Mouse (Mus musculus) ES-Bruce4 (cell line): ENCODE results near the gene Lpcat3. TPM values are rescaled to one million over a fixed set of nuclear protein-coding genes. Genes with fewer than 3 reads are reported as not detected.

Experiments
- H3K27ac ChIP-seq: 2 replicates; pipeline ENCODE4 v1.5.1; 2012; ENCODE audit warnings: low read length, inconsistent platforms; ENCODE audit not compliant: insufficient read depth
- H3K27me3 ChIP-seq: 2 replicates; pipeline ENCODE4 v1.6.1; 2012; ENCODE audit warnings: mild to moderate bottlenecking, low read length, inconsistent platforms; ENCODE audit not compliant: control insufficient read depth, poor library complexity, insufficient read depth, severe bottlenecking
- H3K36me3 ChIP-seq: 2 replicates; pipeline ENCODE4 v1.6.1; 2012; ENCODE audit warnings: inconsistent platforms, mild to moderate bottlenecking, low read length, moderate library complexity; ENCODE audit not compliant: control insufficient read depth, poor library complexity, insufficient read depth, severe bottlenecking
- H3K4me1 ChIP-seq: one replicate; pipeline ENCODE4 v1.8.1; 2011; ENCODE audit warnings: low read length; ENCODE audit not compliant: control insufficient read depth, insufficient read depth
- H3K4me3 ChIP-seq: 2 replicates; pipeline ENCODE4 v1.5.1; 2011; ENCODE audit warnings: low read depth, mild to moderate bottlenecking, low read length
- H3K9ac ChIP-seq: 2 replicates; pipeline ENCODE4 v1.6.1; 2012; ENCODE audit warnings: low read depth, mild to moderate bottlenecking, inconsistent platforms; ENCODE audit not compliant: poor library complexity, severe bottlenecking
- H3K9me3 ChIP-seq: replicated peaks from 2 replicates; pipeline ENCODE4 v1.6.1; 2012; ENCODE audit warnings: mild to moderate bottlenecking, low read length, inconsistent platforms; ENCODE audit not compliant: control insufficient read depth, poor library complexity, insufficient read depth, severe bottlenecking
- CTCF ChIP-seq: IDR thresholded peaks from one replicate; pipeline ENCODE4 v1.8.1; 2011; ENCODE audit warnings: low read depth, low read length
- EP300 ChIP-seq: IDR thresholded peaks from 2 replicates; pipeline ENCODE4 v1.6.1; 2011; ENCODE audit warnings: low read depth, low read length; ENCODE audit not compliant: insufficient read depth
- POLR2A ChIP-seq: IDR thresholded peaks from one replicate; pipeline ENCODE4 v1.8.1; 2011; ENCODE audit warnings: low read length; ENCODE audit not compliant: insufficient read depth
- polyA plus RNA-seq: library from polyadenylated mRNA; stranded (reverse); fragments of >200 nt; gene quantifications from 2 replicates; pipeline ENCODE4 v1.2.4, GENCODE M21; 2011; ENCODE audit warnings: low read depth; ENCODE audit not compliant: missing spikeins, insufficient read depth, insufficient read length

Lpcat3 gene
- polyA plus RNA-seq, 1 experiment, result 69.3 TPM

GRCm38 (mm10) chr6:124746654-124747632 is 84.1 kb downstream of the Lpcat3 start:
- Histone ChIP-seq H3K9me3 (no peaks in the 10 kb centered on the region), H3K27me3 (no peaks in the 10 kb centered on the region), H3K4me3 (peak overlapping the region; percentile 59), H3K27ac (no peak overlapping the region), H3K36me3 (no peaks in the 10 kb centered on the region), H3K9ac (peak overlapping the region; percentile 88; the same call in 1 of the 2 replicates), H3K4me1 (no peaks in the 10 kb centered on the region)
- TF ChIP-seq POLR2A (no peak), CTCF (no peak), EP300 (no peak)

DNA sequence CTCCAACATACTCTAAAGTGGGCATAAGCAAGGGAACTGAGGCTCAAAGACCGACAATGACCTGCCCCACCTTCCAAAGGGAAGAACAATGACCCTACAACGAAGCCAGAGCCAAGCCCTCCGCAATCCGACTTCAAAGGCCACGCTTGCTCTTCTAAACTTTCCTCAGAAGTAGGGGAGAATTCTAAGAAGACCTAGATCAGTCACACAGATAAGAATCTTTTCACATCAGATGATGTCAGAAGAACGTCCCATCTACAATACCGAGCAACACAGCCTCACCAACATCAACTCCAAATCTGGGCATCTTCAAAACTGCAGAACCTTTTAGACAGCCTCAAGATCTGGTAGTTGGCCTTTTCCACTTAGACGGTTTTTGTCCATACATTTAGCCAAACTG is 87.6 kb downstream of the Lpcat3 start:
- H3K9me3 ChIP-seq, result no peaks in the 10 kb centered on the region
- no peak overlapping the region for H3K4me3 ChIP-seq
- H3K27me3 ChIP-seq, result no peaks in the 10 kb centered on the region
- TF ChIP-seq CTCF, result no peak
- TF ChIP-seq POLR2A, result no peak
- no peak for TF ChIP-seq EP300
- no peaks in the 10 kb centered on the region for H3K36me3 ChIP-seq
- no peak overlapping the region for H3K9ac ChIP-seq
- H3K27ac ChIP-seq, result no peak overlapping the region
- peaks cover 5% of the 10 kb centered on the region for H3K4me1 ChIP-seq

GRCm38 (mm10) chr6:124753861-124754260 is 91.0 kb downstream of the Lpcat3 start:
- no peaks in the 10 kb centered on the region for H3K36me3 ChIP-seq
- H3K27ac ChIP-seq, result peak overlapping the region; percentile 30; the same call in 1 of the 2 replicates
- no peaks in the 10 kb centered on the region for H3K9me3 ChIP-seq
- no peak overlapping the region for H3K4me3 ChIP-seq
- no peak overlapping the region for H3K9ac ChIP-seq
- H3K27me3 ChIP-seq, result no peaks in the 10 kb centered on the region
- H3K4me1 ChIP-seq, result peaks cover 5% of the 10 kb centered on the region
- no peak for TF ChIP-seq EP300
- no peak for TF ChIP-seq CTCF
- TF ChIP-seq POLR2A, result no peak

Other genes with a start within 250 kb of the Lpcat3 start
- 31.0 and 31.4 TPM in 2 replicates for gene Pex5, start 248.0 kb upstream of the Lpcat3 start, polyA plus RNA-seq
- gene Clstn3, start 198.2 kb upstream of the Lpcat3 start, polyA plus RNA-seq, result 17.1 and 25.6 TPM in 2 replicates
- 0.79 and 1.3 TPM in 2 replicates for gene C1rl, start 169.9 kb upstream of the Lpcat3 start, polyA plus RNA-seq
- gene C1ra, start 150.6 kb upstream of the Lpcat3 start, polyA plus RNA-seq, result 0.27 TPM in 1 of 2 replicates, not detected in the other
- 3.4 and 3.9 TPM in 2 replicates for gene C1s1, start 120.7 kb upstream of the Lpcat3 start, polyA plus RNA-seq
- gene C1rb, start 92.7 kb upstream of the Lpcat3 start, polyA plus RNA-seq, result not detected in 2 replicates
- gene C1s2, start 26.9 kb upstream of the Lpcat3 start, polyA plus RNA-seq, result 0.49 TPM in 1 of 2 replicates, not detected in the other
- 118 TPM in 2 replicates for gene Emg1, start 49.2 kb downstream of the Lpcat3 start, polyA plus RNA-seq
- gene Phb2, start 49.3 kb downstream of the Lpcat3 start, polyA plus RNA-seq, result 329 and 331 TPM in 2 replicates
- gene Ptpn6, start 75.7 kb downstream of the Lpcat3 start, polyA plus RNA-seq, result 15.4 and 32.3 TPM in 2 replicates
- 93.5 and 105 TPM in 2 replicates for gene Grcc10, start 78.3 kb downstream of the Lpcat3 start, polyA plus RNA-seq
- gene Gm45234, start 93.0 kb downstream of the Lpcat3 start, polyA plus RNA-seq, result 0.59 TPM in 1 of 2 replicates, not detected in the other
- 32.0 and 35.2 TPM in 2 replicates for gene Atn1, start 93.5 kb downstream of the Lpcat3 start, polyA plus RNA-seq
- gene Eno2, start 106.6 kb downstream of the Lpcat3 start, polyA plus RNA-seq, result 7.4 and 8.3 TPM in 2 replicates
- 0.84 TPM in 1 of 2 replicates, not detected in the other for gene Lrrc23, start 116.7 kb downstream of the Lpcat3 start, polyA plus RNA-seq
- gene Spsb2, start 145.6 kb downstream of the Lpcat3 start, polyA plus RNA-seq, result 4.6 and 5.4 TPM in 2 replicates
- 377 and 389 TPM in 2 replicates for gene Tpi1, start 151.3 kb downstream of the Lpcat3 start, polyA plus RNA-seq
- 80.9 and 85.2 TPM in 2 replicates for gene Usp5, start 166.5 kb downstream of the Lpcat3 start, polyA plus RNA-seq
- gene Cdca3, start 166.5 kb downstream of the Lpcat3 start, polyA plus RNA-seq, result 162 and 187 TPM in 2 replicates
- not detected in 2 replicates for gene Gnb3, start 177.2 kb downstream of the Lpcat3 start, polyA plus RNA-seq
- 3.1 and 3.6 TPM in 2 replicates for gene P3h3, start 194.7 kb downstream of the Lpcat3 start, polyA plus RNA-seq
- gene Gpr162, start 201.0 kb downstream of the Lpcat3 start, polyA plus RNA-seq, result 2.4 and 3.2 TPM in 2 replicates
- not detected in 2 replicates for gene Cd4, start 225.2 kb downstream of the Lpcat3 start, polyA plus RNA-seq
- gene Lag3, start 248.7 kb downstream of the Lpcat3 start, polyA plus RNA-seq, result 4.0 and 5.9 TPM in 2 replicates